Mouse (Mus musculus): ENCODE measurements at regions not wholly inside any gene's neighbourhood (a gene's known extent, or its start where the extent isn't known, plus 50 kb on each side); places are given as distances from the start of the nearest gene placed in this dataset.

- Histone ChIP-seq H3K4me3 (replicated peaks) (peak overlapping the region; percentile 35), H3K4me1 (peaks cover 44% of the 10 kb centered on the region), H3K27ac (peak overlapping the region; percentile 92), H3K4me2 (peak overlapping the region; percentile 57), H3K36me3 (no peaks in the 10 kb centered on the region), H3K9ac (peak overlapping the region; percentile 19), H3K27me3 (no peaks in the 10 kb centered on the region), H3K9me3 (replicated peaks) (no peaks in the 10 kb centered on the region)
- WGBS: under 1% methylated on average over 13 of the region's 13 CpGs
- peak; percentile 99 for ATAC-seq (replicated peaks; ENCODE audit: low FRiP score)
These were observed 164.2 kb downstream of the Spry2 start for GRCm38 (mm10) chr14:105732221-105733012.

GRCm38 (mm10) chr14:105730786-105731185 is 165.8 kb downstream of the Spry2 start:
- WGBS: 12% methylated on average over 4 of the region's 4 CpGs
- peaks cover 41% of the 10 kb centered on the region for H3K4me1 ChIP-seq
- 0 out of 2 replicates have a peak, but pooled peaks have one; percentile 32 for ATAC-seq (replicated peaks; ENCODE audit: low FRiP score)
- no peak overlapping the region for H3K4me3 ChIP-seq (replicated peaks)
- H3K4me2 ChIP-seq: peak overlapping the region; percentile 27; the same call in 1 of the 2 replicates
- no peak overlapping the region for H3K27ac ChIP-seq
- no peak overlapping the region for H3K9ac ChIP-seq
- no peaks in the 10 kb centered on the region for H3K36me3 ChIP-seq
- no peaks in the 10 kb centered on the region for H3K27me3 ChIP-seq
- H3K9me3 ChIP-seq (replicated peaks): no peaks in the 10 kb centered on the region

GRCm38 (mm10) chr14:105728841-105729240 is 167.8 kb downstream of the Spry2 start:
- Histone ChIP-seq H3K36me3 (no peaks in the 10 kb centered on the region), H3K27ac (no peak overlapping the region), H3K4me2 (no peak overlapping the region), H3K27me3 (no peaks in the 10 kb centered on the region), H3K4me1 (peaks cover 36% of the 10 kb centered on the region), H3K4me3 (replicated peaks) (no peak overlapping the region), H3K9ac (no peak overlapping the region), H3K9me3 (replicated peaks) (no peaks in the 10 kb centered on the region)
- no peak for ATAC-seq (replicated peaks; ENCODE audit: low FRiP score)
- 88% methylated on average over 5 of the region's 5 CpGs for WGBS

- no peak for ATAC-seq (replicated peaks; ENCODE audit: low FRiP score)
- H3K36me3 ChIP-seq: no peaks in the 10 kb centered on the region
- no peak overlapping the region for H3K4me2 ChIP-seq
- H3K4me1 ChIP-seq: peaks cover 9% of the 10 kb centered on the region
- no peaks in the 10 kb centered on the region for H3K27me3 ChIP-seq
- H3K27ac ChIP-seq: no peak overlapping the region
- H3K9me3 ChIP-seq (replicated peaks): no peaks in the 10 kb centered on the region
- no peak overlapping the region for H3K9ac ChIP-seq
- H3K4me3 ChIP-seq (replicated peaks): no peak overlapping the region
- WGBS: 48% methylated on average over 8 of the region's 8 CpGs
These were observed 170.9 kb downstream of the Spry2 start for GRCm38 (mm10) chr14:105725741-105726140.

GRCm38 (mm10) chr14:105722923-105723322 is 173.7 kb downstream of the Spry2 start:
- Histone ChIP-seq H3K27me3 (no peaks in the 10 kb centered on the region), H3K4me3 (replicated peaks) (no peak overlapping the region), H3K27ac (no peak overlapping the region), H3K9me3 (replicated peaks) (no peaks in the 10 kb centered on the region), H3K9ac (no peak overlapping the region), H3K36me3 (no peaks in the 10 kb centered on the region), H3K4me1 (0 out of 2 replicates have a peak, but pooled peaks cover 4% of the 10 kb centered on the region), H3K4me2 (no peak overlapping the region)
- WGBS: 60% methylated on average over 2 of the region's 2 CpGs
- 0 out of 2 replicates have a peak, but pooled peaks have one; percentile 58 for ATAC-seq (replicated peaks; ENCODE audit: low FRiP score)

GRCm38 (mm10) chr14:105721576-105721975 is 175.0 kb downstream of the Spry2 start:
- Histone ChIP-seq H3K4me1 (0 out of 2 replicates have a peak, but pooled peaks cover 3% of the 10 kb centered on the region), H3K27me3 (no peaks in the 10 kb centered on the region), H3K4me3 (replicated peaks) (no peak overlapping the region), H3K9me3 (replicated peaks) (no peaks in the 10 kb centered on the region), H3K36me3 (no peaks in the 10 kb centered on the region), H3K9ac (no peak overlapping the region), H3K4me2 (no peak overlapping the region), H3K27ac (no peak overlapping the region)
- no peak for ATAC-seq (replicated peaks; ENCODE audit: low FRiP score)
- 54% methylated on average over 3 of the region's 3 CpGs for WGBS

GRCm38 (mm10) chr14:105720816-105721510 is 175.7 kb downstream of the Spry2 start:
- H3K4me2 ChIP-seq: no peak overlapping the region
- H3K27me3 ChIP-seq: no peaks in the 10 kb centered on the region
- no peak overlapping the region for H3K9ac ChIP-seq
- no peak overlapping the region for H3K27ac ChIP-seq
- no peaks in the 10 kb centered on the region for H3K4me1 ChIP-seq
- H3K4me3 ChIP-seq (replicated peaks): no peak overlapping the region
- WGBS: 83% methylated on average over 6 of the region's 6 CpGs
- H3K36me3 ChIP-seq: no peaks in the 10 kb centered on the region
- ATAC-seq (replicated peaks; ENCODE audit: low FRiP score): no peak
- no peaks in the 10 kb centered on the region for H3K9me3 ChIP-seq (replicated peaks)

- Histone ChIP-seq H3K36me3 (no peaks in the 10 kb centered on the region), H3K9ac (no peak overlapping the region), H3K4me3 (replicated peaks) (no peak overlapping the region), H3K27ac (no peak overlapping the region), H3K9me3 (replicated peaks) (no peaks in the 10 kb centered on the region), H3K4me1 (no peaks in the 10 kb centered on the region), H3K27me3 (no peaks in the 10 kb centered on the region), H3K4me2 (no peak overlapping the region)
- ATAC-seq (replicated peaks; ENCODE audit: low FRiP score): no peak
- WGBS: 83% methylated on average over 6 of the region's 6 CpGs
These were observed 177.8 kb downstream of the Spry2 start for GRCm38 (mm10) chr14:105718676-105719441.

- no peak overlapping the region for H3K4me3 ChIP-seq (replicated peaks)
- no peaks in the 10 kb centered on the region for H3K27me3 ChIP-seq
- H3K4me2 ChIP-seq: no peak overlapping the region
- no peaks in the 10 kb centered on the region for H3K9me3 ChIP-seq (replicated peaks)
- ATAC-seq (replicated peaks; ENCODE audit: low FRiP score): no peak
- 31% methylated on average over 2 of the region's 2 CpGs for whole genome bisulfite sequencing
- no peak overlapping the region for H3K27ac ChIP-seq
- H3K4me1 ChIP-seq: no peaks in the 10 kb centered on the region
- H3K36me3 ChIP-seq: no peaks in the 10 kb centered on the region
- no peak overlapping the region for H3K9ac ChIP-seq
These were observed 178.8 kb downstream of the Spry2 start for GRCm38 (mm10) chr14:105717821-105718220.

- no peak overlapping the region for H3K9ac ChIP-seq
- no peaks in the 10 kb centered on the region for H3K9me3 ChIP-seq (replicated peaks)
- no peaks in the 10 kb centered on the region for H3K36me3 ChIP-seq
- no peak for ATAC-seq (replicated peaks; ENCODE audit: low FRiP score)
- no peaks in the 10 kb centered on the region for H3K27me3 ChIP-seq
- no peak overlapping the region for H3K4me2 ChIP-seq
- H3K27ac ChIP-seq: no peak overlapping the region
- 74% methylated on average over 2 of the region's 2 CpGs for WGBS
- H3K4me1 ChIP-seq: no peaks in the 10 kb centered on the region
- H3K4me3 ChIP-seq (replicated peaks): no peak overlapping the region
These were observed 187.9 kb downstream of the Spry2 start for GRCm38 (mm10) chr14:105708691-105709090.

GRCm38 (mm10) chr14:105706756-105707155 is 189.9 kb downstream of the Spry2 start:
- Histone ChIP-seq H3K27ac (no peak overlapping the region), H3K4me3 (replicated peaks) (no peak overlapping the region), H3K9me3 (replicated peaks) (no peaks in the 10 kb centered on the region), H3K4me2 (no peak overlapping the region), H3K27me3 (no peaks in the 10 kb centered on the region), H3K4me1 (no peaks in the 10 kb centered on the region), H3K36me3 (no peaks in the 10 kb centered on the region), H3K9ac (no peak overlapping the region)
- 95% methylated on average over 7 of the region's 7 CpGs for WGBS
- ATAC-seq (replicated peaks; ENCODE audit: low FRiP score): no peak

GRCm38 (mm10) chr14:105698616-105699015 is 198.0 kb downstream of the Spry2 start:
- H3K9me3 ChIP-seq (replicated peaks): no peaks in the 10 kb centered on the region
- no peaks in the 10 kb centered on the region for H3K4me1 ChIP-seq
- no peak for ATAC-seq (replicated peaks; ENCODE audit: low FRiP score)
- no peaks in the 10 kb centered on the region for H3K36me3 ChIP-seq
- H3K27me3 ChIP-seq: no peaks in the 10 kb centered on the region
- no peak overlapping the region for H3K27ac ChIP-seq
- no peak overlapping the region for H3K9ac ChIP-seq
- H3K4me2 ChIP-seq: no peak overlapping the region
- no peak overlapping the region for H3K4me3 ChIP-seq (replicated peaks)
- WGBS: 17% methylated on average over 1 of the region's 1 CpGs

Measured in kidney, embryonic 15.5 days (tissue).